Mouse (Mus musculus): ENCODE data around the gene Hexim2.

Hexim2 gene

DNA sequence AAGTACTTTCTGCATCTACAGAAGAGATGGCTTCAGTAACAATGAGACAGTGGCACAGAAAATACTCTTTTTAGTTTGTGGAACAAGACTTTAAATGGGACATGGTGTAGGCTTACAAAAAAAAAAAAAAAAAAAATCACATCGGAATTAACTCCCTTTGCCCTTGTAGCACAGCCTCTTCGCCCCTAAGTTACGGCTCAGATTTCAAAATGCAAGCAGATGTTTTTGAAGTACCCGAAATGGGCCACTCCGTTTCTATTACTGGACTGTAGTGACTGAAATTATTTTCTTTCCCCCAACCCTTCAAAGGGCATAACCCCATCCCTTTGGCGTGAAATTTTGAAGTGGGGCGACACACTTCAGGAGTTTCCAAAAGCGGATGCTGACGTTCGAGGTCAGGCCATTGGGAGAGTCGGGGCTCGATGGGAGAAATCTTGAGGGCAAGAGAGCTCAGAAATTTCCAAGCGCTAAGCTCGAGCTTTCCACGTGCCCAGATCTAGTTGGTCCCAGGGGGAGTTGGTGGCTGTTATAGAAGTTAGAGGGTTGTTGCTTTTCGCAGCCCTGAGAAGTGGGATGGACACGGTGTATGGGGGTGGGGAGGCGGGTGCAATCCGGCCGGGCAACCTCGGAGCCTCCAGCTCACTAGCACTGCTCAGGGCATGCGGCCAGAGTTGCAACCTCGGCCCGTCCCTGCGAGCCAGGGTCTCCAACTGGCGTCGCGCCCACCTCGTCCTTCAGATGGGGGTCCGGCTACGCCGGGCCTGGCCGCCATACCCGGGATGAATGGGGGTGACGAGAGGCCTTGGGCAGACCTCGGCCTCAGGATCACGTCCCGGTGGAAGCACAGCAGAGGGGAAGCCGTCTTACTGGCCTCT, at the start of gene Hexim2:
Hexim2 (plus strand) TSS at position 729 of the 875 bp plus-strand sequence.
- peak; percentile 85 to 90 for DNase-seq

DNA sequence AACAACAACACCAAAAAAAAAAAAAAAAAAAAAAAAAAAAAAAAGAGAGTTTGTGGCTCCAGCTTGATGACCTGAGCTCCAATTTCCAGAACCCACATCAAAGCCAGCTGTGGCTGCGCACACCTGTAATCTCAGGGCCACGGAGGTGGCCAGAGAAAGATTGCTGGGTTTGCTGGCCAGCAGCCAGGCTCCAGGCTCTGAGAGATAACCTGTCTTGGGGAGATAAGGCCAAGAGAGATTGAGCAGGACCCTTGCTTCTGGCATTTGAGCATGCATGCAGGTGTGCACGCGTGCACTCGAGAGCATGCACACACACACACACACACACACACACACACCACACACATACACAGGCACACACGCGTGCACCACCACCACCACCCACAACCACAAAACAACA, 38.9 kb upstream of the Hexim2 start:
- no peak for DNase-seq

GRCm38 (mm10) chr11:103093862-103094833, 38.1 kb upstream of the Hexim2 start:
- DNase-seq: no peak

GRCm38 (mm10) chr11:103095107-103095670, 37.0 kb upstream of the Hexim2 start:
- DNase-seq: no peak

DNA sequence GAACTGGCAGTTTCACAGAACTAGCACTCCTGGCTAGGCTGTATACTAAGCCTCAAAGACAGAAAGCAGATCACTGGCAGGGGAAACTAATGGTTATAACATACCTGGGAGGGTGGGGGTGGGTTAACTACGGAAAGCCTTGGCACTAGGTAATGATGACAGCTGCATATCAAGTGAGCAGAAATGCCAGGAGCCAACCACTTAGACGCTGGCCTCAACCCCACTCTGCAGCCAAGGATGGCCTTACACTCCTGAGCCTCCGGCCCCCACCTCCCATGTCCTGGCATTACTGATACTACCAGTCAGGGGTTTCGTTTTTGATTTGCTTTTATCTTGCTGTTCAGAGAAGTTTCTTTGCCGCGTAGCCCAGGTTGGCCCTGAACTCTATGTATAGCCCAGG, 36.4 kb upstream of the Hexim2 start:
- no peak for DNase-seq

GRCm38 (mm10) chr11:103096979-103097894, 35.0 kb upstream of the Hexim2 start:
- DNase-seq: no peak

DNA sequence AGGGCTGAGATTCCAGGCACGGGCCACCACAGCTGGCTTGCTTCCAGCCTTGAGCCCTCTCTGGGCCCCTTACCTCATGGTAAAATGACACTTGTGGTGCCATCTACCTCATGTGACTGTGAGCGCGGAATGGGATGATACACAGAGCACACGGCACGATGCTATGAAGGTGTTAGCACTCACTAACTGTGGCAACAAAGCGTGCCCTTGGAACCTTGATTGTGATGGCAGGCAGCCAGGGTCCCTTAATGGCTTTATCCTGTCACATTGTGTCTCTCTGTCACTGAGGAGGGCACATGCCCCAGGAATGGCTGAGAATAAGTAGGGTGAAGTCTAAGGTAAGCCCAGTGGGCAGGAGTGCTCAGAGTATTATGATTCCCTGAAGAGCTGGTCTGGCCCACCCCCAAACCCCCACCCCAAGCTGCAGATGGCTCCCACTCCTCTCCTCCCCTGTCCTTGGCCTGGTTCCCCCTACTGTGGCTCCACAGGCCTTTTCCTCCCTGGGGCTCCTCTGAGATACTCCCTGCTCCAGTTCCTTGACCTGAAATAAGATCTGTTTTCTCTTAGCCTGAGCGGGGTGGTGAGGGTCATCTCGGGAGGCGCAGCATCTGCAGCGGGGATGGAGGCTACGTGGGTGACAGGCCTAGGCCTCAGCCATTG, 33.6 kb upstream of the Hexim2 start:
- peak in 1 of 2 experiments; percentile 50 for DNase-seq

GRCm38 (mm10) chr11:103099352-103099940, 32.8 kb upstream of the Hexim2 start:
- DNase-seq: no peak

DNA sequence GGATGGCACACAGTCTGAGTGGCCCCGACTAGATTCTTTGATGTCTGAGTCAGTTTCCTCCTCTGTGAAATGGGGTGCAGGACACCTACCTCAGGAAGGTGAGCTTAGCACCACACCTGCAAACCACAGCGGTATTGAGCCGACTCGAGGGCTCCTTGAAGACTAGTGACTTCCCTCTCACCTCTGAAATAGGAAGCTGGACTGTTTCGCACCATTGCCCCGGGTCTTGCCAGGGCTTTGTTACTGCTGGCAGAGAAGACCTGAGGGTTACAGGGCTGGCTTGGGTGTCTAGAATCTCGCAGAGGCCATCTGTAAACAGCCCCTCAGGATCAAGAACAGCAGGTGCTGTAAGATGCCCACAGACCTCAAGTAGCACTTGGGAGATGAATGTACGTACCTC, 31.9 kb upstream of the Hexim2 start:
- DNase-seq: peak in 1 of 2 experiments; percentile 12

DNA sequence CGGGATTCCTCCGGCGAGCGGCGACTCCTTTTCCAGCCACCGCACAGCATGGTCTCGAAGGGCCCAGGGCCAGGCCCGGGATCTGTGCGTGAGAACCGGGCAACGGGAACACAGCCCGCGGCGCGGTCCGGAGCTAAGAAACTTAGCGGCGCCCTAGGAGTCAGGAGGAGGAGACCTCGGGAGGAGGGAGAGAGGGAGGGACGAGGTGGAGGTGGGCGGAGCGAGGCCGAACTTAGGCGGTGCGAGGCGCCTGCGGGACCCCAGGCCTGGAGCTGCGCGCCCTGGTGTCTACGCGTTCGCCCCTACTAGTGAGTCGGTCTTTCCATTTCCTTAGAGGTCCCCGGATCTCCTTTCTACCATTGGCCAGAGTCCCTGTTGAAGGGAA, 30.8 kb upstream of the Hexim2 start, which contains the start of the genes Plcd3 and Acbd4:
Plcd3 (minus strand) TSS at position 178 of the 385 bp plus-strand sequence.
Acbd4 (plus strand) TSS at position 202 of the 385 bp plus-strand sequence.
- DNase-seq: peak; percentile 69 to 73

- peak; percentile 75 to 84 for DNase-seq
Measured at GRCm38 (mm10) chr11:103101866-103102501, 30.2 kb upstream of the Hexim2 start.

- peak; percentile 99 for DNase-seq
Measured at GRCm38 (mm10) chr11:103102725-103103349, 29.4 kb upstream of the Hexim2 start.

DNA sequence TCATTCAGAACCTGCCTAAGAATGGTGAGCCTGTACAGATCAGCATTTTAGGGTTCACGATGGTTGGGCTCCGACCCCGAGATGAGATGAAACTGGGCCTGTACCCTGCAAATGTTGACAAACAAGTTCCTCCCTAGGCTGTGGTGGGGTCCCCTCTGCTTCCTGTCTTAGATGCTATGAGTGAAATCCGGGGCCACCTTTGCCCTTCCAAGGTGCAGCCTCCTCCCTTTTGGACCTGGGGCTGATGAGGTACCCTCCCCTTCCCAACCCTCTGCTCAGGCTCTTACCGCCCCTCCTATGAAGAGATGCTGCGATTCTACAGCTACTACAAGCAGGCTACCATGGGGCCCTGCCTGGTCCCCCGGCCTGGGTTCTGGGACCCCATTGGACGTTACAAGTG, 28.6 kb upstream of the Hexim2 start:
- DNase-seq: peak in 1 of 2 experiments; percentile 19

GRCm38 (mm10) chr11:103104469-103104868, 27.8 kb upstream of the Hexim2 start:
- peak in 1 of 2 experiments; percentile 7 for DNase-seq

GRCm38 (mm10) chr11:103105180-103105725, 27.0 kb upstream of the Hexim2 start:
- DNase-seq: peak in 1 of 2 experiments; percentile 9

GRCm38 (mm10) chr11:103105810-103106209, 26.4 kb upstream of the Hexim2 start:
- peak in 1 of 2 experiments; percentile 8 for DNase-seq

DNA sequence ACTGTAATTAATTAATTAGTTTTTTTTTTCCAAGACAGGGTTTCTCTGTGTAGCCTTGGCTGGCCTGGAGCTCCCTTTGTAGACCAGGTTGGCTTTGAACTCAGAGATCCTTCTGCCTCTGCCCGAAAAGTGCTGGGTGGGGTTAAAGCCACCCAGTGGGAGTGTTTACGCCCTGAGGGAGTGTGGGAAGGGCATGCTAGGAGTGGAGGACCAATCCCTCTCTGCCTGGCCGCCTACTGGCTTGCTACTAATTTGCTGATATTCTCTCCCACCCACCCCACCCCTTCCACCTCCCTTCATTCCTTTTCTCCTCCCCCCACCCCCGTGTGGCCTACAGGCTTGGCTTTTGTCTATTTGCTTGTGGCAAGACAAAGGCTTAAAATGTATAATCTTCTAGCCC, 25.8 kb upstream of the Hexim2 start:
- no peak for DNase-seq

DNA sequence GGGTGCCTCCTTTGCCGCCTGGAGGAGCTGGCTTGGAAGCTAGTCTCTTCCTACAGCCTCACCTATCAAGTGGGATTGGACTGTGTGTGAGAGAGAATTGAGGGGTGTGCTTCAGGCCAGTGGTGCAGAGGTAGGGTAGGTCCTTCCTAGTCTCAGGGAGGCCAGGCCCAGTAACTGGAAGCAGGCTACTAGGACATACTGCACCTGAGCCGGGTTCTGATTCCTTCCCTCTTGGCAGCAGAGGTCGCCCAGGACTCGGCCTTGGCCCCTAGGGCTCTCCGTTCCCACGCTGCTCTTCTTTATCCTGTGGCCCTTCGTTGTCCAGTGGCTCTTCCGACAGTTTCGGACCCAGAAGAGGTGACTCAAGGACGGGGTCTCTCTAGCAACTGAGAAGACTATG, 20.9 kb upstream of the Hexim2 start:
- DNase-seq: peak in 1 of 2 experiments; percentile 7

DNA sequence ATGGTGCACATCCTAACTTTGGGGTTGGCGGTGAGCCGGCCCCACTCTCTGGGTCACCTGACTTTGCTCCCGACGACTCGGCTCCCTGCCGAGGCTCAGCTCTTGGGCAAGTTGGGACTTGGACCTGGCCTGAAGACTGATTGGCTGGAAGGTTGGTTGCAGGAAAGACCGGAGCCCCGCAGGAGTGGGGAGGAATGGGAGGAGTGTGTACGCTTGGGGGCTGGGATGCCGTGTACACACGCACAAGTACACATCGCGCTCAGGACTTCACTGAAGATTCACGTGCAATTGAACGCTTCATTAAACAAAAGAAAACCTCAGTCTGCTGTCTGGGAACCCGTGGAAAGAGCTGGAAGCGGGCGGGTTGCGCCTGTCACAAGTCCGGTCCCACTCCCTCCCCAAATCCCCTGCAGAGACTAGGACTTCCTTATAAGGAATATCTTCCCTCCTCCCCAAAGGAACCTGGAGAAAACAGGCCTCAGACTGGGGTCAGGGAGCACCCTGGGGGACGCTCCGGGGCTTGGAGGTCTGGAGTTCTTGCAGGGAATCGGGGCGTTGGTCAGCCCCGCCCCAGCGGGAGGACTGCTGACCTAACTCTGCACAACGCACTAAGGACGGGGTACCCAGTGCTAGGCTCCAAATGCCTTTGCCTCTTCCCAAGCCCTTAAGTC, 20.2 kb upstream of the Hexim2 start:
- DNase-seq: peak in 1 of 2 experiments; percentile 52

Measured in cerebellum, postnatal 14 days (tissue).